Mouse (Mus musculus) kidney, postnatal 10 days (tissue): ENCODE data around the gene Gnat2.

Experiments used
- DNase-seq: peaks from one replicate; pipeline ENCODE4 v3.0.0; 2021; ENCODE audit warnings: mixed read lengths

The Gnat2 gene

DNA sequence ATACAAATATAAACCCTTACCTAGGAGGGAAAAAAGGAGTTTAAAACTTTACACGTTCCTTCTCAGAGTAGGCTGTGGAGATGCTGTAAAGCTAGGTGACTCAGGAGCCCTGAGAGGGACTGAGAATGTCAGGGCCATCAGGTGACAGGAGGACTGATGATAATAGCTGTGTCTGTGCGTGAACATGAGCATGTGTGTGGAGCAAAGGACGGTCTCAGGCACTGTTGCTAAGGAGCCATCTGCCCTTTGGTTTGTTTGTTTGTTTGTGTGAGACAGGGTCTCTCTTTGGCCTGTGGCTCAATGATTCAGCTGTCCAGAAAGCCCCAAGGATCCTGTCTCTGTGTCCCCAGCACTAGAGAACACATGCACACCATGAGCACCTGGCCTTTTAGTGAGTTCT is 28.5 kb downstream of the Gnat2 start:
- no peak for DNase-seq

- DNase-seq: no peak
Observed at GRCm38 (mm10) chr3:108123242-108123641, 30.7 kb downstream of the Gnat2 start.

DNA sequence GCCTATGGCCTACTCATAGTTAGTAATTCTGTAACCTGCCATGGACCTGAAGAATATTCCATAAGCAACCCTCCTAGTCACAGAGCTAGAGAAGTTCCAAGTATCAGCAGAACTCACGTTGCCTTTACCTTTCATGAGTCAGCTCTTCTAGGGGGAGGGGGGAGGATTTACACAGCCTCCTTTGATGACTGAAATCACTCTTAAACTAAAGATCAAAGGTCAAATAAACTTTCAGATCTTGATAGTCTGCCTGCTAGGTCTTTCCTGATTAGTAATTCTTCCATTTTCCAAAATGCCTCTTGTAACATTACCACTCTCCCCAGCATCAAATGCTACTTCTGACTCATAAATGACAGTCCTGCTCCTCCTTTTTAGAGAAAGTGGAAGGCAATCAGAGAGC is 31.5 kb downstream of the Gnat2 start:
- no peak for DNase-seq

GRCm38 (mm10) chr3:108126327-108126726 is 33.7 kb downstream of the Gnat2 start:
- DNase-seq: no peak

DNA sequence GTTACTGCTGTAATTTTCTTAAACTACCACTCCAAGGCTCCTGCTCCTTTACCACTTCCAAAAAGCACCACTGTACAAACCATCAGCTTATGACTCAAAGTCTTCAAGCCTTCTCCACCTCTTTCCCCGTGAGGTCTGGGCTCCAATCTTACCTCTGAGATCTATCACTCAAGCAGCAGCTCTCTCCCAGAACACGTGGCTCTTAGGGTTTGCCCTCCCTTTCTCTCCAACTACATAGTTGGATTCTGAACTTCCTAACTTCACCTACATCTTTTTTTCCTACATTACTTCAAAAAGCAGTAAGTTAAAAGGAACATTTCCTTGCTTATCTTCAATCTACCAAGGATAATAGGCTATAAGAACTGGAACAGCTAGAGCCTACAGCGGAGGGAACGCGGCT is 35.9 kb downstream of the Gnat2 start:
- no peak for DNase-seq

DNA sequence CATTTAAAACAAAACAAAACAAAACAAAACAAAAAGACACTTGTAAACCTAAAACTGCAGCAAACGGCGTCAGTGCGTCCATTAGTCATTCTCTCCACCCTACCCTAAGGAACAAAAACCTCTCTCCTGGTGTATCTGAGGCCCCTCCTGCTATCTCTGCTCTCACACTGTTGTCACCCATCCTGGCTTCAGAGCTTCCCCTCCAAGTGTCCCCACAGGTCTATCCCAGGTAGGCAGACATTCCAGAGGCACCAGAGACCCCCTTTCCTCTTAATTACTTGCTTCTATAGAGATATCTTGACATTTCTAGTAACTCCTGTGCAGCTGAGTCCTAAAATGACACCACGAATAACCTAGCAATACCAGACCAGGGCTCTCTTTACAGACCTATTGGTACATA is 36.8 kb downstream of the Gnat2 start:
- DNase-seq: no peak

DNA sequence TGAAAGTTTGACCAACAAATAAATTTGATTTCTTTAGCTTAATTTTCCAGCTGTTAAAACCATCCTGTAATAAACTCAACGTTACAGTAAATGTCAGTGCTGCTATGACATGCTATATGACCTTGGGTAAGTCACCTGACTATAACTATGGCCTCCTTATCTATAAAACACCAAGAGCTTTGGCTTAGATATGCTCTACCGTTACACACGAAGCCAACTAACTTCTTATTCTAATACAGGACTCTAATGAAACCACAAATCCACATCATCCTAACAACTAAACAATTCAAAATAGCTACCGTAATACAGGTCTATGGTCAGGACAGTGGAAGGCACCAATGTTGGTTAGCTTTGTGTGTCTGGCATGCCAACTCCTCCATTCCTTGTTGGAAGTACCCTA is 37.2 kb downstream of the Gnat2 start:
- no peak for DNase-seq

- peak; percentile 38 for DNase-seq
Observed at GRCm38 (mm10) chr3:108131216-108131615, 38.6 kb downstream of the Gnat2 start.

GRCm38 (mm10) chr3:108131821-108132220 is 39.2 kb downstream of the Gnat2 start:
- DNase-seq: no peak

GRCm38 (mm10) chr3:108132484-108132883 is 39.9 kb downstream of the Gnat2 start:
- no peak for DNase-seq

DNA sequence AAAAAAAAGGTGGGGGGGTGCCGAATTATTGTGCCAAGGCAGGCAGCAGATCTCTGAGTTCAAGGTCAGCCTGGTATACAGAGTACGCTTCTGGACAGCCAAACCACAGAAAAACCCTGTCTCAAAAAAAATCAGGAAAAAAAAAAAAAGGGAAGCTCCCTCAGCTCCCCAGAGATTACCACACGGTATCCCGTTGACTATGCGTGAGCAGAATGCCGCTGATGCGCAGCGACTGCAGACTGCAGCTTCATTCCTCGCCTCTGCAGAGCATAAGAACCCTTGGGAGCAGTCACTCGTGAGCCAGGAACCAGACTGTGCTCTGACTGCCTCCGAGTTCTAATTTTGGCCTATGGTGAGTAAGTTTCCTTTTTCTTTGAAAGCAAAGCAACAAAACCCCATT is 42.1 kb downstream of the Gnat2 start:
- no peak for DNase-seq

- DNase-seq: no peak
Observed at GRCm38 (mm10) chr3:108139113-108139512, 46.5 kb downstream of the Gnat2 start.

DNA sequence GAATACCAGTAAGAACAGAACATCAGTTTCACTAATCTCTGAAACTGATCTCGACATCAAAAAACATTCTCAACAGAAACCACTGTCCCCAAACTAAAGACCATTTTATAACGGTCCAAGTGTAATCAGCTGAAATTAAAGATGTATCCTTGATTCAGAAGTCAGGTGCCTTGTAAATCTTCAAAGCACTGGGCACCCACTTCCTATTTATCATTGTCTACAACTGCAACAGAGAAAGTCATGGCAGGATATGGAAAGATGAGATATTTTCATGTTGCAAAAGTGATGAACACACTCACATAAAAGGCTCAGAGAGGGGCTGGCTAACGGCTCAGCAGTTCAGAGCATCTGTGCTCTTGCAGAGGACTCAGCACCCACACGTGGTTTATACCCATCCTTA is 48.2 kb downstream of the Gnat2 start:
- no peak for DNase-seq

DNA sequence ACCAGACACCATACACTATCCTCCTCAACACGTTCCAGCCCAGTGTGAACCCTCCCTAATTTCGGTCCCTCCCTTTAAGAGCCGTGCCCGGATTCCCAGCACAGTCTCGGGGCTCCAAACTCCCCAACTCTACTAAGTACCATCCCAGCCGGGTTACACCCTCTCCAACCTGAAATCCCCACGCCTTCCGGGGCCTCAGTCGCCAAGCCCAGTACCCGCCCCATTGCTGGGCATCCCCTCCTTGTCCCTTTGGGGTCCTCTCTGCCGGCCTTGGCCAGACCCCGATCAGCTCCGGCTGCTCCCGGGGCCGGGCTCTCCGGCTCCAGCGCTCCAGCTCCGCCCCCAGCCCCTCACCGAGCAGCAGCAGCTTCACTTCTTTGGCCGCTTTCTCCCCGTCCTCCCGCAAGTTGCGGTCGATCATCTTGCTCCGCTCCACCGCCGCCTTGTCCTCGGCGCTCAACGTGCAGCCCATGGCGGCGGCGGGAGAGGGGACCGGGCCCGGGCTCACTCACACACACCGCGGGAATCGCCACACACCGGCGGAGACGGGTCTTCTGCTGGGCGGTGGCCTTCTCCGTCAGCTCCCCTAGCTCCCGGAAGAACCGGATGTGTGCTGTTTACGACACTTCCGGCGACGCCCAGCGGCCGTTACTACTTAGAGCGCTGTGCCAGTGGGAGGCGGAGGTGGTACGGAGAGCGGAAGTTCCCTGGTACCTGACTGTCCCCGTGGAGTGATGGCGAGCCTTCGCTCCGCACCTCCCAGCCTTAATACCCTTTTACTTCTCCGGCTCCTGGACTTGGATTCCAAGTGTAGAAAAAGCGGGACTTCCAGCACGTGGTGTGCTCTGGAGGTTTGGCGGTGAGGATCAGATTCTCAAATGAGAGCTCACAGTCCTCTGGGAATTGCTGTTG is 53.2 kb downstream of the Gnat2 start, which contains the start of gene Gnai3:
Gene Gnai3 (minus strand): TSS at position 613 of the 912 bp plus-strand sequence.
- DNase-seq: peak; percentile 95

DNA sequence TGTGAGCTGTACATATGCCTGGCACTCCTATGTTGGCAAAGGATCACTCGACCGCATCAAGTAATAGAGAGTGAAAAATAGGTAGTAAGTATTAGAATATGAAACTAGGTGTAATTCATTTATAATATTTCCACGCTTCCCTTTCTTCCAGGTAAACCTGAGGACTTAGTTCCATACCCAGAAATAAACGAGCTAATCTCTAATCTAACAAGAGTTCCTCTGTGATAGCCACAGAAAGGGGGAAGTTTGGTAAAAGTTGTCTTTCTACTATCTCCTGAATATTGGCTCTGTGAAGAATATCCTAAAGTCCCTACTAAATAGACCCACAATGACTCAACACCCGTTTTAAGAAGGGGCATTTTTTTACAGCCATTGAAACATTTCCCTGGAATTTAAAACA is 54.1 kb downstream of the Gnat2 start:
- no peak for DNase-seq

- peak; percentile 95 for DNase-seq
Observed at GRCm38 (mm10) chr3:108147386-108148235, 55.0 kb downstream of the Gnat2 start.
